ENCODE assay signal across 25 mouse cellular contexts in genomic region chr16:43071875-43072274, GRCm38 (mm10).
DNase-seq lines count a peak whose midpoint lies in the region; ATAC-seq and TF ChIP-seq lines count a peak whose summit lies in the region.
"Had no signal": no experiment of that assay in that cellular context is flagged by ENCODE, and none has a peak within 500 bp of the region (broad histone marks: within the 10 kb centered on the region; RNA-seq: fewer than 3 reads in every experiment).

No protein-coding gene starts in this region.

- 88% methylated on average over 3 of the region's 3 CpGs for WGBS in kidney, embryonic 14.5 days
- WGBS in midbrain, embryonic 13.5 days, result 88% methylated on average over 3 of the region's 3 CpGs

- no peaks in the 10 kb centered on the region for H3K27me3 ChIP-seq in kidney, embryonic 14.5 days (ENCODE audit: control insufficient read depth, insufficient read depth, low read length)
- no peaks in the 10 kb centered on the region for H3K27me3 ChIP-seq in midbrain, embryonic 13.5 days
- H3K27me3 ChIP-seq: forebrain, embryonic 15.5 days; heart, embryonic 12.5 days; limb, embryonic 13.5 days; liver, embryonic 13.5 days; megakaryocyte, embryonic 14.5 days; midbrain, embryonic 12.5 days had no signal

- no peaks in the 10 kb centered on the region for H3K36me3 ChIP-seq in kidney, embryonic 14.5 days (ENCODE audit: control insufficient read depth, insufficient read depth, low read length)
- no peaks in the 10 kb centered on the region for H3K36me3 ChIP-seq in midbrain, embryonic 13.5 days
- H3K36me3 ChIP-seq: forebrain, embryonic 15.5 days; heart, embryonic 12.5 days; limb, embryonic 13.5 days; liver, embryonic 13.5 days; midbrain, embryonic 12.5 days had no signal

- H3K4me3 ChIP-seq in kidney, embryonic 14.5 days (ENCODE audit: low read length), result no peak overlapping the region
- no peak overlapping the region for H3K4me3 ChIP-seq in cortical plate, adult 2 months (ENCODE audit: insufficient read depth, low read length)
- H3K4me3 ChIP-seq in midbrain, embryonic 13.5 days (replicated peaks), result no peak overlapping the region
- H3K4me3 ChIP-seq: forebrain, embryonic 15.5 days; gastrocnemius, adult 2 months; heart, adult 2 months; heart, embryonic 12.5 days; limb, embryonic 13.5 days; liver, embryonic 13.5 days; megakaryocyte, embryonic 14.5 days; midbrain, embryonic 12.5 days had no signal

- no peaks in the 10 kb centered on the region for H3K9me3 ChIP-seq in kidney, embryonic 14.5 days (ENCODE audit: control insufficient read depth, low read length)
- H3K9me3 ChIP-seq in midbrain, embryonic 13.5 days, result no peaks in the 10 kb centered on the region
- H3K9me3 ChIP-seq: forebrain, embryonic 15.5 days; heart, embryonic 12.5 days; limb, embryonic 13.5 days; liver, embryonic 13.5 days; midbrain, embryonic 12.5 days had no signal

- ATAC-seq in kidney, embryonic 14.5 days (ENCODE audit: low FRiP score, low TSS enrichment), result no peak
- ATAC-seq in midbrain, embryonic 13.5 days, result no peak
- ATAC-seq: CD4-positive, CD25-positive, alpha-beta regulatory T cell, adult 4 months; forebrain, embryonic 15.5 days; lung, postnatal 0 days had no signal

- 0 out of 2 replicates have a peak, but pooled peaks cover 4% of the 10 kb centered on the region for H3K4me1 ChIP-seq in kidney, embryonic 14.5 days (ENCODE audit: control insufficient read depth, insufficient read depth, low read length)
- no peaks in the 10 kb centered on the region for H3K4me1 ChIP-seq in cortical plate, adult 2 months (ENCODE audit: control insufficient read depth, insufficient read depth, low read length)
- 0 out of 2 replicates have a peak, but pooled peaks cover 4% of the 10 kb centered on the region for H3K4me1 ChIP-seq in midbrain, embryonic 13.5 days (replicated peaks)
- H3K4me1 ChIP-seq: forebrain, embryonic 15.5 days; heart, embryonic 12.5 days; limb, embryonic 13.5 days; liver, embryonic 13.5 days; megakaryocyte, embryonic 14.5 days; midbrain, embryonic 12.5 days had no signal

- no peak for TF ChIP-seq POLR2A in cortical plate, adult 2 months (IDR thresholded peaks at IDR 0.05; ENCODE audit: extremely low read depth, insufficient read depth, low read length)

- H3K9ac ChIP-seq in kidney, embryonic 14.5 days (ENCODE audit: low read depth, low read length), result no peak overlapping the region
- H3K9ac ChIP-seq in midbrain, embryonic 13.5 days (replicated peaks), result no peak overlapping the region
- H3K9ac ChIP-seq: forebrain, embryonic 15.5 days; heart, embryonic 12.5 days; hindbrain, embryonic 14.5 days; limb, embryonic 13.5 days; liver, embryonic 13.5 days; midbrain, embryonic 12.5 days had no signal

- H3K27ac ChIP-seq in kidney, embryonic 14.5 days (ENCODE audit: low read depth, low read length), result peak overlapping the region; percentile 37; the same call in 1 of the 2 replicates
- H3K27ac ChIP-seq in cortical plate, adult 2 months (ENCODE audit: insufficient read depth, low read length), result peak overlapping the region; percentile 29; the same call in 1 of the 2 replicates
- no peak overlapping the region for H3K27ac ChIP-seq in midbrain, embryonic 13.5 days
- H3K27ac ChIP-seq: forebrain, embryonic 15.5 days; gastrocnemius, adult 2 months; heart, adult 2 months; hindbrain, embryonic 14.5 days; kidney, postnatal 0 days; limb, embryonic 13.5 days; liver, embryonic 13.5 days; midbrain, embryonic 12.5 days had no signal

- no peak for DNase-seq in kidney, adult 9 months
- DNase-seq in Muller cell, postnatal 12 days (ENCODE audit: inconsistent ontology term), result peak; percentile 24
- peak; percentile 80 for DNase-seq in layer of hippocampus, adult 9-11 months
- no peak for DNase-seq in spleen, postnatal 10 days (ENCODE audit: low spot score in 2 of 2)
- DNase-seq in natural killer cell, adult 2 months (ENCODE audit: low spot score in 2 of 2), result no peak
- DNase-seq: adrenal gland, postnatal 25 days; gastrocnemius, adult 2 months; heart, adult 2 months; liver, embryonic 13.5 days; lung, adult 18-20 months; lung, postnatal 4 days; right cerebral cortex, postnatal 25 days; spleen, adult 18-20 months had no signal

- no peak overlapping the region for H3K4me2 ChIP-seq in kidney, embryonic 14.5 days (replicated peaks; ENCODE audit: low read depth, low read length)
- H3K4me2 ChIP-seq in midbrain, embryonic 13.5 days (replicated peaks), result no peak overlapping the region
- H3K4me2 ChIP-seq: forebrain, embryonic 15.5 days; heart, embryonic 12.5 days; hindbrain, embryonic 14.5 days; limb, embryonic 13.5 days; liver, embryonic 13.5 days; midbrain, embryonic 12.5 days had no signal

- no peak for TF ChIP-seq CTCF in cortical plate, adult 2 months (IDR thresholded peaks at IDR 0.05; ENCODE audit: extremely low read depth, insufficient read depth, low read length)

Comparison
In these comparisons a context has a peak if more than half of its experiments do, and no peak if none do; other contexts are left out.
1. DNase-seq: peak in Muller cell, postnatal 12 days (single experiment) and layer of hippocampus, adult 9-11 months (single experiment); none in kidney, adult 9 months (single experiment), spleen, postnatal 10 days (0 of 2) and natural killer cell, adult 2 months (0 of 2).